Mouse (Mus musculus) adrenal gland, postnatal 25 days (tissue): ENCODE results near the gene Nrip3. TPM values are rescaled to one million over a fixed set of nuclear protein-coding genes. Genes with fewer than 3 reads are reported as not detected.

ENCODE experiments used
- DNase-seq: peaks from one replicate; pipeline ENCODE4 v3.0.0; 2021; ENCODE audit warnings: mixed read lengths
- long read RNA-seq: library from polyadenylated mRNA; stranded (forward); transcript quantifications from one replicate; pipeline ENCODE4 v2.0.0, GENCODE M21; 2021
- total RNA-seq: library from RNA; stranded (reverse); gene quantifications from 2 replicates; pipeline ENCODE4 v1.2.3, GENCODE M21; 2021

The Nrip3 gene
- total RNA-seq, result 0.24 and 0.48 TPM in 2 replicates
- long read RNA-seq, partial matches to known transcripts, result 0 of 2 reads
- long read RNA-seq, other reads (novel, unspliced or antisense), result 1 of 2 reads

DNA sequence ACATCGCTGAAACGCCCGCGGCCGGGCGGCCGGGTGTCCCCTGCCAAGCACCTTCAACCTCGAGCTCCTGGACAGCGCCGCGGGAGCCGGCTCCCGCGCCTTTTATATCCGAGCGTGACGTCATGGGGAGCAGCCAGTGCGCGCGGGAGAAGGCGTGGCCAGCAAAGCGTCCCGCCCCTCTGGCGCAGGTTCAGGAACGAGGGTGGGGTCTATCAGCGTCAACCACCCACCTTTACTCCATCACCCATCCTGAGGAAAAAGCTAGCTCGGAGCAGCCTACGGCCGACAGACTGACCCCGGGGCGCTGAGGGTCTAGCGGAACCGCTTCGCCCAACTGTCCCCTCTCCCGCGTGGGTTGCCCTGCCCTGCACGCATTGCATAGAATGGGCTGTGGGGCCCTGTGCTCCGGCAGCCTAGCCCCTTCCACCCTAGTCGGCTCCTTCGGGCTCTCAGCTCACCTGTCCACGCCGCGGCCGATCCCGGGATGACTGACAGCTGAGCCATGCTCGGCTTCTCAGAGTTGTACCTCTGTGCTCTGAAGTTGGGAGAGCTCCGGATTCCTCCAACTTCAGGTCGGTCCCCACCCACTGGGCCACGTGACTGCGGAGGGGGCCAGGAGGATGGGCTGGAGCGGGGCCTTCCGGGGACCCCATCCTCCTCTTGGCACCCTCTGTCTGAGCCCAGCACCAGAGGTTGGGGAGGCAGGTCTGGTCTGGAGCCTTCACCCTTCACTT is at the start of gene Nrip3:
Gene Nrip3 (minus strand): TSS at position 556 of the 734 bp plus-strand sequence.
- DNase-seq, result peak; percentile 75

DNA sequence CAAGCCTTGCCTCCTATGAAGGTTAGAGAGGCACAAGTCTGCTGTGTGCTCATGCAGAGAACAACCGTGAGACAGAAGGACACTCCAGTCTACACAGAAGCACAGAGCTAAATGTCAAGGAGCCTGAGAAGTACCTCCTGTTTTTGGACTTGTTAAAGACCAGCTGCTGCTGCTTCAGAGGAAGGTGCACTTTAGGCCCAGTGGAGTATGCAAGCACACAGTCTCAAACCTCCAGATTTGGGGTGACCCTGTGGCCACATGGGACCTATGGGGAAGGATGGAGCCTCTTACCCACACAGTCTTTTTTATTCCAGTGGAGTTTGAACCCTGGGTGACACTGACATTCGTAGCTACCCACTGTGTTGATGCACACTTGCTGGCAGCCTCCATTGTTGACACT is 49.6 kb upstream of the Nrip3 start:
- DNase-seq, result no peak

DNA sequence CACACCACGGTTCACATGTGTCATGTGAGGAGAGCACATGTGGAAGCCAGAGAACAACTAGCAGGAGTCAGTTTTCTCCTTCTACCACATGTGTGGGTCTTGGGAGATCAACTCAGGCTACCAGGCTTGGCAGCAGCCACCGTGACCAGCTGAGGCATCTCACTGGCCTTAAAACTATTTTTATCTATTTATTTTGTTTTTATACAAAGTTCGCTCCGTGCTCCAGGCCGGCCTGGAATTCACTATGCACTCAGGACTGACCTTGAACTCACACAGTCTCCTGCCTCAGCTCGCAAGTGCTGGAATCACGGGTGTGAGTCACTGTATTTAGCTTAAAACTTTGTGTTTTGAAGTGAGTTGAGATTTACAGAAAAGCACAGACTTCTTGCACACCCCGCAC is 45.1 kb upstream of the Nrip3 start:
- peak; percentile 40 for DNase-seq

DNA sequence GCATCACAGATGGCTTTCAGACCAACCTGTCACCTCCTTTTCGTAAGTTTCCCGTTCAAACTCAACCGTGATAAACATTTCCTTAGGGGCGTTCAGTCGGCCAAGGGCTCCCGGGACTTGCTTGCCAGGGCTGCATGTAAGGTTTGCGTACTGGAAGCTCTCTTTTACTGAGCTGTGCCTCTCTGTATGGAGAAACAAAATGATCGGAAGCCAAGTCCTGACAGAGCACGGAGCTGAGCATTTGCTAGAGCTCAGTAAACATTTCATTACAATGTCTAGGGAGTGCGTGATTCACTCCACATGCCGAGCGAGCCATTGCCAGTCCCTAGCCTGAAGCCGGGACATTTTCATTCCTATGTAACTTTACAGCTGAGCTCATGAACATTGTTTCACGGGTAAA is 43.5 kb upstream of the Nrip3 start:
- no peak for DNase-seq

DNA sequence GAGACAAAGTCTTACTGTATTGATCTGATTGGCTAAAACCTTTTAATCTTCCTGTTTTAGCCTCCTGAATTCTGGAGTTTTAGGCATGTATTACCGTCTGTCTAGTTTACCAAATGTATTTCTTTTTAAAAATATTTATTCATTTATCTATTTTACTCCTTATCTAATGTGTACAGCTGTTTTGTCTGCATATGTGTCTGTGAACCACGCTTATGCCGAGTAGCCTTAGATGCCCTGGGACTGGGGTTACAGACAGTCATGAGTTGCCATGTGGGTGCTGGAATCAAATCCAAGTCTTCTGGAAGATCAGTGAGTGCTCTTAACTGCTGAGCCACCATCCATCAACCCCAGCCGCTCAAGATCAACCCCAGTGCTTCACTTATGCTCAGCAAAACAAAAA is 36.8 kb upstream of the Nrip3 start:
- DNase-seq, result no peak

DNA sequence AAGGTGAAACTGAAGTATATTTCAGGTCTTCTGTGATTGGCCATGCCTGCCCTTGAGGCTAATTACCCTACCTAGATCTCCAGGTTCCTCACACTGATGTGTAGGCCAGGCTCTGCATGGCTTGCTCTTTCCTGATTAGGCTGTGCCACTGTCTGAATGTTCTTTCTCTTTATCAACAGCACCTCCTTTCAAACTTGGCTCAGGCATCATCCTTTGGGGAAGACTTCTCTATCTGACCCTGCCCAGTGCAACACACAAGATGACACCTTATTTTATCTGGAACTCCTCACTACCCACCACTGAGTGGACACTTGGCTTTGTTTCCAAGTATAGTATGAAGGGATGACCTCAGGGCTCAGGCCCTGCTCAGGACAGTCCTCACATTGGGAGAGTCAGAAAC is 36.1 kb upstream of the Nrip3 start:
- no peak for DNase-seq

DNA sequence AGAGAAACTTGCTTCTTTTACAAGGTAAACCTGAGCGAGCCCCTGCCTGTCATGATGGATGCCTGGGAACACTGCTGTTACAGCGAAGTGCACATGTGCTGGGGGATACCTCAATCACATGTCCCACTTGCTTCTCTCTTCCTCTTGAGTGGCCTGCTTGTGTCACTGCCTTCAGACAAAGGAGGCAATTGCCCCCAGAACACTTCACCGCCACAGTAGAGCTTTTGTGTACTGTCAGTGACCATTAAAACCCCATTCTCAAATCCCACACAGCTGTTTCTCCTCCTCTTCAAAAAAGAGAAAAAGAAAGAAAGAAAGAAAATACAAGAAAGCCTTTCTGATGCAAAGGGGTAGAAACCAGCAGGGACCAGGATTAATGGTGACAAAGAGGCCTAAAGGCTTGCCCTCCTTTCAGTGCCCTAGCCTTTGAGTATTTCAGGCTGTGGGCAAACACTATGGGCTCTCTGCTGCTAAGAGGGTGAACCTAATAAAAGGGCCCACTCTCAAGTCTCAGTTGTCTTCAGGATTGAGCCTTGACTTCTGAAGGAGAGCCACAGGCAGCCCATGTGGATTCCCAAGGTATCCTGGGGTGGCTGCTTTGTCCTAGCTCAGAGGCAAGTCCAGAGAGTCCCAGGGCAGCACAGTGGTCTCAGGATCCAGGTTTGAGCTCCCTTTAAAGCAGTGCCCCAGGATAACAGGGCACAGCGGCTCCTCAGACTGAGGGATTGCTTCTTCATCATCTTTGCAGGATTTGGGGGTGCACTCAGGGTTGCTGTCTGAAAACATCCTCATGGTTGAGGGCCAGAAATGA is 31.7 kb upstream of the Nrip3 start:
- DNase-seq, result no peak

DNA sequence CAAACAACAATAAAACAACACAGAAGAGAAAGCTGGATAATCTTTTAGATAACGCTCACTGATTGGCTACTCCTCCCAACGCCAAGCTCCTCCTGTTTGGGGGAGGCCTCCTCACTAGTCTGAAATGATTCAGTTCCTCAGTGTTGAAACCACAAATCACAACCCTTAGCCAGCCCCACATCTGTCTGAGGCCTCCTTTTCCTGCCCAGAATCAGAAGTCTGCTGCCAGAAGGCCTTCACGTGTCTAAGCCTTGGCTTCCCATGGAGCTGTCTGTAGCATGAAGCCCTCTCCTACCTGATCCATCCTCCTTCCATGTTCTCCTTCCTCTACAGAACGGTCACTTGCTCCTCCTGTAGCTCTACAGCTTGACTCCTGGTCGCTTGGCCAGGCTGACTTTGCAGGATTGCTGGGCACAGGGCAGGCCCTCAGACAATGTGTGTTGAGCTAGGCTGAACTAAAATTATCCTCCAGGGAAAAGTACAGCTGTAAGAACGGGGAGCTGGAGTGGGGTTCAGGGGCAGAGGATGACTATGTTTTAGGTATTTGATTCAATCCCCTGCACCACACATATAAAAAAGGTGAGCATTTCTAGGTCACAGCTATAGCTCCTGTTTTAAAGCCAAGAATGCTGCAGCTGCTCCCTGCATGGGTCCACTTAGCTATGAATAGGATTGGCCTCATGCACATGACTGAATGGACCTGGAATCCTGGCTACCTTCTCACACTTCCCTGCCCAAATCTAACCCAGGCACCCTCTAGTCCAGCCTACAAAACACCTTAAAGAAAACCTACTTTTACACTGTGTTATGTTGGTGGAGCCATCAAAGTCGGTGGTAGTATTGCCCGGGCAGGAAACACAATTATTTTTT is 26.0 kb upstream of the Nrip3 start:
- no peak for DNase-seq

DNA sequence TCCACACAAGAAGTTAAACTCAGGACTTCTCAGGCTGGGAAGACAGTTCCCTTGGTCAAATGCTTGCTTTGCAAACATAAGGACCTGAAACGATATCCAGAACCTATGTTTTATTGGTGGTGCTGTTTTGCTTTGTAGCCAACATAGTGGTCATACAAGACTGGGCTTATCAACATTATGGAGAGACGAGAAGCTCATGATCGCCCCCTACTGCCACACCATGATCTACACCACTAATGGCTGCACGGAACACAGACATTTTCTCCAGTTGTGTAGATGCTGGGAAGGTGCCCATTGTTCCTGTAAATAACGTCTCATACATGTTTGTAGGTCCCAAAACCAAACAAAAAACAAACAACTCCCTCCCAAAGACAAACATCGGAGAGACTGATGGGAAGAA is 23.0 kb upstream of the Nrip3 start:
- DNase-seq, result peak; percentile 31

DNA sequence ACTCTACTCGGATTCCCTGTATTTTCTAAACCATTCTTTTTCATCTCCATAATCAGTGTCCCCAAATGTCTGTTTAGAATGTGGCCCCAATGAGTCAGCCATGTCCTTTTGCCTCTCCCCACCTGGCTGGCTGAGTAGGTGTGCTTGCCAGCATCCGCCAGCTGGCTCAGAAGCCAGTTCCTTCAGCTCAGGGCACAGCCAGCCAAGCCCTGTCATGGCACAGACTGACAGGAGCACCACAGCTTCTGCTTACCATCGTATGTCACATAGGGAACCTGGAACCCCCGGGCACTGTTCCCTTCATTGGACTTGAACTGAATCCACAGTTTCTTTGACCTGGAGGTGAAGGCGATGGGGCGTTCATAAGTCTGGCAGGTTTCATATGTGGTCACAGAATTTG is 22.5 kb upstream of the Nrip3 start:
- DNase-seq, result peak; percentile 49

DNA sequence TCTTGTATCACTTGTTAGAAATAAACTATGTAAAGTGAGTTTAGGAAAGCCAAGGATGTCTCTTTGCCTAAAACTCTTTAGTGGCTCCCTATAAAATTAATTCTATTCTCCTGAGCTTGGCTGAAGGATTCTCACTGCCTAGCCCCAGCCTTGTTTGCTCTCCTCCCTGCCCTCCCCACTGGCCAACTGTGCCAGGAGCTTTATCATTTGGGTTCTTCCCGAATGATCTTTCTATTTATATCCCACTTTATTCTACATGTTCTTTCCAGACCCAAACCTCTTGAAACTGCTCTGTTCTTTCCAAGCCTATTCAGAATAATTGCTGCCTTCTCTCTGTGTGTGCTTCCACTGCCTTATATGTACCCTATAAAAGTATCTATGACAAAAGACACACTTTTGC is 21.7 kb upstream of the Nrip3 start:
- DNase-seq, result no peak

DNA sequence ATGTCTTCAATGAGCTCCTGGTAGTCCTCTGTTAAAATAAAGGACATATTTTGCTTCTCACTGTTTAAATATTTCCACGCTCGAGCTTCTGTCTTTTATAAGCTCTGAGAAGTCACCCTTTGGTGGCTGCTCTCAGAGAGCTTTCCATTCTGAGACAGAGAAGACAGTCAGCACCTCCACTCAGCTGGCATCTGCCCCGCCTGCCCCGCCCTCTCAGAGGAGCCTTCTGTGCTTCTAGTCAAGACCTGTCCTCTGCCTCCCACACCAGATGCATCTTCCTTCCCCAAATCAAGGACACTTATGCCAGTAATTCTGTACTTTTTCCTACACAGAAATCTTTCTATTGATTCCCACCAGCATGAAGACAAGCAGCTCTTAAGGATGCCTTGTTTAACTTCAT is 18.8 kb upstream of the Nrip3 start:
- no peak for DNase-seq

DNA sequence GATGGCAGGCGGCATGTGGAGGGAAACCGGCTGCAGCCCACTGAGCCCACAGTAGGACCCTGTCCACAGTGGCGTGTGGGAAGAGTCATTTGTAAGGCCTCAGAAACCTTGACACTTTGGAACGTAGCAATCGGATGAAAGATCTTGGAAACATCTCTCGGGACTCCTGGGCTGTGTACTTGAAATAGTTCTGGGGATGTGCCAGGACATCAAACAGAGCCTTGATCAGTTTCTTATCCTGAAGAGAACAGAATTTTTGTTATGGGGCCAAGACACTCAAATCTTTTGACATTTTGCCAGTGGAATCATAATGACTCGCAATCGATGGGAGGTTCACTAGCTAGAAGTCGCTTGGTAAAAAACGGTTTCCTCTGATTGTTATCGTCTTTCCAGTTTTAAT is 17.3 kb upstream of the Nrip3 start:
- no peak for DNase-seq

DNA sequence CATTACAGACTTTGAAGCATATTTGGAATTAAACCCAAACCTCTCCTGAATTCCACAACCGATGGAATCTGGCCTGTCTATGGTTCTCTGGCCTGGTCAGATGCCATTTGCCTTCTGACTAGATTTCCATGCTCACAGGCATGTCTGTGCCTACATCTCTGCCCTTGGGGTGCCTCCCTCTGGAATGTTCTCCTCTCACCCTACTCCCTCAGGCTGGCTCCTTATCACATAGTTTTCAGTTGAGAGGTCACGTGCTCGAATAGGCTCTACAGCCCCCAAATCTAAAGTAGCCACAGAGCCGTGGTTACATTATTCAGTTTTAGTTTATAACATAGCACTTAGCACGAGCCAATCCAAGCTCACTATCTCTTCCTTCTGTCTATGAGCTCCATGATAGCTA is 13.7 kb upstream of the Nrip3 start:
- no peak for DNase-seq

DNA sequence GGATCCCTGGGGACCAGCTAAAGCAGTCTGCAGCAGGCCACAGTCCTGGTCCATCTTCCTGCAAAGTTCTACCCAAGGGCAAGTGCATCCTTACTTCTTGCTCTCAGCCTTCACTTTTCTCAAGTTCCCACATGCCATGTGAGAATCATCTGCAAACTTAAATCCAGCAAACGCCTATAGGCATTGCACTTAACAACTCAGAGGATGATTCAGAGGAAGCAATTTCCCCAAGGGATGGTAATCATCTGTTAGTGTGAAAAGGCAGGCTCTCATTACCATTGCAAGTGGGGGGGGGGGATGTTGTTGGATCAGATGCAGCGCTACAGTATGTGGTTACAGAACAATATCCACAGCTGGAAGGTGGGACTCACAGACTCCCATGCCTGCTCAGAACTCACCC is 12.7 kb upstream of the Nrip3 start:
- DNase-seq, result no peak

DNA sequence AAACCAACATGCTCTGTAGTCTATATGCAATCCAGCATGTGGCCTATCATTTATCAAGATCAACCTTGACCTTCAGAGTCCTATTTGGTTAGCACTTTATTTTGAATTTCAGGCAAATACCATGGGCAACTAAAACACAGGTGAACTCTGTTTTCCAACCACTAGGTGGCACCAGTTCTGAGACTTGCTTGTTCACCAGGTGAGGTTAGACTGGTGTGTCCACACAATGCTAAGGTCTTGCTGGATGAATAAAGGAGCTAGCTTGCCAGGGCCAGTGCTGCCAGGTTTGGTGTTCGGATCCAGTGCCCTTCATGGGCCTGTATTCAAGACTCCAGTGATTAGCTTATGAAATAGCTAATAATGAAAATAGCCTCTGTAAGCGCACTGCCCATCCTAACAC is 10.9 kb upstream of the Nrip3 start:
- DNase-seq, result peak; percentile 36

DNA sequence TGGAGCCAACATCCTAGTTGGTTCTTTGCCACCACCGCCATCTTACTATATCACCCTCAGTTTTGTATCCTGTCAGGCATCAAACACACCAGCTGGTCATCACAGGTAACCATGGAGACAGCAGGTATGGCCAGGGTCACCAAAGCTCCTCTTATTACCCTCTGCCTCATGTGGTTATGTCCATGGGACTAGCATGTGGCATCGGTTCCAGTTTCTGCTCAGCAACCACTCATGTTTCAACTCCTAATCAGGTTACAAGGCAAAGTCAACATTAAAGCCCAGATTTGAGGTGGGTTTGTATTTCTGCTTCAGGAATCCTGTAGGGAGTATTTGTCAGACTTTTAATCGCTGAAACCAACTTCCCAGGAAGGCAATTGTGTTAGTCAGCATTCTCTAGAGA is 9.0 kb upstream of the Nrip3 start:
- DNase-seq, result no peak

DNA sequence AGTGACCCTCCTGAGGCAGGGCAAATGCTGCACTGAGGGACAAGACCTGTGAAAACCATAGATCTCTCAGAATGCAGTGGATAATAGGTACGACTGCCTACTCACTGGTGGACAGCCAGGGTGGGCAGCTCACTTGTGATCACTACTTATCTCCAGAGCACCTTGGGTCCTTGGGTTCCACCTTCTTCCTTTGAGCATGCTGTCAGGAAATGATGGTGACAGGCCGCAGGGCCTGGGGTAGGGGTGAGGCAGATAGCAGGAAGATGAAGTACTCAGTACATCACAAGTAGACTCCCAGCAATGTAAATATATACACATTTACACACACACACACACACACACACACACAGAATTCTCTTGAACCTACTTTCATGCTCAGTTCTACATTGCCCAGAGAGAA is 6.0 kb upstream of the Nrip3 start:
- no peak for DNase-seq

DNA sequence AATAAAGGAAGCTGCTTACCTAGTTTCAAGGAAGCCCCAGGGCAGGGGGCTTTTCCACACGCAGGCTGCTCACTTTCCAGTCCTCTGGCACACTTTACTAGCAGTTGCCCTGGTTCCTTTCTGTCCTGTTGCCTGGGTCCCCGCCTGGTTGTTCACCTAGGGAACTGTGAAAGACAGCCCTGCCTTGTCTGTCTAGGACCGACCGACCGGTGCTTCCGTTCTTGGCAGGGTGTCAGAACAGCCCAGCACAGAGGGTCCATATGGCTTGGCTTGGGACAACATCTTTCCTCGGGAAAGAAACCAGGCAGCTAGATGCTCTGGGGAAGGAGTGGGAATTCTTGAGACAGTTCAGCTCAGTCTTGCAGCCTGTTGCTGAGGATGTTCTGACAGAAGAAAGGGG is 1.5 kb upstream of the Nrip3 start:
- DNase-seq, result no peak

DNA sequence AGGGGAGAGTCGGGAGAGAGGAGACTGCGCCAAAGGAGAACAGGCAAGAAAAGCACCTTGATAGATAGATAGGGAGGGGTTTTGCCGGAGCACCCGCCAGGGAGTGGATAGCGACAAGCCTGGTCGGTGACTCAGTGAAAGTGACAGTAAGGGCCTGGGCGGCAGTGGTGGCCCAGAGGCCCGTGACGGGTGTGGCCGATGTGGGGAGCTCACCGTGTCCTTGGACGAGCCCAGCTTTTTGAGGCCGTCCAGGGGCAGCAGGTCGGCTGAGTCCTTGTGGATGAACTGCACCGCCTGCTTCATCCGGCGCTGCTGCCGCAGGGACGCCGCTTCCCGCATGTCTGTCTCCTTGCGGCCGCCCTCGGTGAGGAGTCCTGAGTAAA is 747 bp downstream of the Nrip3 start:
- DNase-seq, result no peak

DNA sequence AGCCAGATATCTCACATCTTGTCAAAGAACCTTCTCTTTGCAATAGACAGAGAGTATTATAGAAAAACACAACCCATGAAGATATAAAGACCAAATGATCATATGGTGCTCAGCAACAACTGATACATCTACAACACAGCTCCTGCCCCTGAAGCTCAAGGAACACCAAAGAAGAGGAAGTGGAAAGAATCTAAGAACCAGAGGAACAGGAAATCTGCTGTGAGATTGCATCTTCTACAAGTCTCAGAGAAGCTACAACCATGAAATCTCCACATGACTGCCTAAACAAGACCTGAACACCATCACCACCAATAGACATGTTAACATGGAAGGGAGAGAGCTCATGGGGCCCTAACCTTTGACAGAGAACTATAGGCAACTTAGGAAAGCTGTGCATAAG is 9.6 kb downstream of the Nrip3 start:
- no peak for DNase-seq

DNA sequence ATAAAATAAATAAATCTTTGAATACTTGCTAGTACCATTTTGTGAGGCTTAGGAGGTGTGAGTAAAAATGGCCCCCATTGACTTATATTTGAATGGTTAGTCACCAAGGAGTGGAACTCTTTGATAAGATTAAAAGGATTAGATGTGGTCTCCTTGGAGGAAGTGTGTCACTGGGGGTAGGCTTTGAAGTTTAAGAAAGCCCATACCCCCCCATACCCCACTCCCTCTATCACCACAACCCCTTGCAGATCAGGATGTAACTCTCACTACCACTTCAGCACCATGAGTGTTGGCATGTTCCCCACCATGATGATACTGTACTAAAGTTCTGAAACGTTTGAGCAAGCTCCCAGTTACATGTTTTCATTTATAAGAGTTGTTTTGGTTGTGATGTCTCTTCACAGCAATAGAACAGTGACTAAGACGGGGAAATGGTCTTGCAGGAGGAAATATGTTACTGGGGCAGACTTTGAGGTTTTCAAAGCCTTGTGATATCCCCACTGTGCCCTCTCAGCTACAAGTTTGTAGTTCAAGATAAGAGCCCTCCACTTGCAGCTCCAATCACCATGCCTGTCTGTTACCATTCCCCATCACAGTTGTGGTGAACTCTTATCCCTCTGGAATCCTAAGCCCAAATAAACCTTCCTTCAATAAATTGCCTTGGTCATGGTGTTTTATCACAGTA is 13.0 kb downstream of the Nrip3 start:
- no peak for DNase-seq
